Mouse (Mus musculus) cerebellum, postnatal 4 days (tissue): ENCODE measurements around the gene Sh3d19.
"Not testable (repeated sequence)": the region's sequence is repeated elsewhere in the genome, so short reads cannot be mapped to it uniquely, and the experiment has no call there.

Experiments used
- DNase-seq, 2 experiments: peaks; one replicate each; pipeline ENCODE4 v3.0.0; 2022; ENCODE audit warnings: low spot score in 2 of 2, mixed read lengths in 1 of 2

The Sh3d19 gene

GRCm38 (mm10) chr3:85980036-85980435, 9.1 kb downstream of the Sh3d19 start:
- no peak for DNase-seq

DNA sequence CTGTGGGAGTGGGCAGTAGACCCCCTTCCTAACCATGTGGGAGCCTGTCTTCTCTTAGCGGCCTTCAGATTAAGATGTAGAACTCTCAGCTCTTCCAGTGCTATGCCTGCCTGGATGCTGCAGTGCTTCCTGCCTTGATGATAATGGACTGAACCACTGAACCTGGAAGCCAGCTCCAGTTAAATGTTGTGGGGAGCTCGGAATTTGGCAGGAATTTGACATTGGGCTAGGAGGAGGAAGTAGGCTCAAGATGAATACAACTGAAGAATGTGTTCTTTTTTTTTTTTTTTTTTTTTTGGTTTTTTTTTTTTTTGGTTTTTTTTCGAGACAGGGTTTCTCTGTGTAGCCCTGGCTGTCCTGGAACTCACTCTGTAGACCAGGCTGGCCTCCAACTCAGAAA, 10.9 kb downstream of the Sh3d19 start:
- DNase-seq: not testable (repeated sequence)

GRCm38 (mm10) chr3:85984537-85984936, 13.6 kb downstream of the Sh3d19 start:
- DNase-seq: no peak

DNA sequence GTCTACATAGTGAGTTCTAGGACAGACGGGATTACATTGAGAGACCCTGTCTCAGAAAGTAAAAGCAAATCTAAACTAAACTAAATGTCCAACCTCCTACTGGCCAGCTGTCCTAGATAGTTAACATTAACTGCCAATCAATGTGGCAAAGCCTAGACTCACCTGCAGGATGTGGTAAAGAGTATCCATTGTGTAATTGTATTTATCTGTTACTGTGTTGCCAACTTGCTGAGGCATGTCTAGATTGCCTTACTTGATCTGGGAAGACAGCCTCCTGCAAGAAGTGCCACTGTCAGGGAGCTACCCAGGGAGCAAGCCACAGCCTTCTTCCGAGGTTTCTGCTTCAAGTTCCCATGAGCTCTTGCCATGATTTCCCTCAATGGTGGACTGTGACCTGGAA, 16.3 kb downstream of the Sh3d19 start:
- no peak for DNase-seq

GRCm38 (mm10) chr3:85991140-85991801, 20.4 kb downstream of the Sh3d19 start:
- no peak for DNase-seq

- no peak for DNase-seq
These were observed 20.9 kb downstream of the Sh3d19 start for GRCm38 (mm10) chr3:85991802-85992156.

- no peak for DNase-seq
These were observed 22.8 kb downstream of the Sh3d19 start for GRCm38 (mm10) chr3:85993744-85994143.

GRCm38 (mm10) chr3:85994645-85995044, 23.7 kb downstream of the Sh3d19 start:
- DNase-seq: no peak

GRCm38 (mm10) chr3:86001271-86001670, 30.4 kb downstream of the Sh3d19 start:
- no peak for DNase-seq

DNA sequence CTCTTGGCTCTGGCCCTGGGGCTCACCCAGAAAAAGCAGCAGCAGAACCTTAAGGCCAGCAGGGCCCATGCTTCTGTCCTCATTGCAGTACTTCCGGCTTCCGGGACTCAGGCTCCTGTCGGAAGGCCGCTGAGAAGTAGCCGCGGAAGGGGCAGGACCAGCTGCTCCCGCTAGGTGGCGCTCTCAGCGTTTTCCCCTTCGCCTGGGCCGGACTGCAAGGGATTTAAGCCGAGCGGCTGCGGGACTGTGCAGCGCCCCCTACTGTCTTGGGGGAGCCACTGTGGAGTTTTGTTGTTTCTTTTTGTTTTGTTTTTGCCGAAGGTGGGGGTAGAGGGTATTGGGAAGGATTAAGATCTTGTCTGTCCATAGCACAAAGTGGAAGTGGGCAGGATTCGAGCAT, 31.5 kb downstream of the Sh3d19 start, which contains the start of gene Prss48:
Prss48 (minus strand) TSS at position 69 of the 400 bp plus-strand sequence.
- peak in 1 of 2 experiments; percentile 12 for DNase-seq

- no peak for DNase-seq
These were observed 32.0 kb downstream of the Sh3d19 start for GRCm38 (mm10) chr3:86002940-86003339.

DNA sequence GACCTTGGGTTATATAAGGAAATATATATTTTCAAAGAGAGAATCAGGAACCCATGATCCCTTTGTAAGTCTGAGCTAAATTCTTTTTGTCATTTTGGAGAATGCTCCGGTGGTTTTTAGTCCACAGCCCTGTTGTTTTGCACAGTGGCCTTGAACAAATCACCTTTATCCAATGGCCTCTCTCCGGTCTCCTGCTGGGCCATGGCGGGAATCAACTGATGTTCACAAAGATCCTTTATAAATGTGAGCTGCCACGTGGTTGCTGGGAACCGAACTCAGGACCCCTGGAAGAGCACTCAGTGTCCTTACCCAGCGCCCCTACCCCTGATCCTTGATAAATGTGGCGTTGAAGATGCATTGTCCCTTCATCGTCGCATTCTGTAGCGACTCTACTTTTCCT, 33.8 kb downstream of the Sh3d19 start:
- no peak for DNase-seq

DNA sequence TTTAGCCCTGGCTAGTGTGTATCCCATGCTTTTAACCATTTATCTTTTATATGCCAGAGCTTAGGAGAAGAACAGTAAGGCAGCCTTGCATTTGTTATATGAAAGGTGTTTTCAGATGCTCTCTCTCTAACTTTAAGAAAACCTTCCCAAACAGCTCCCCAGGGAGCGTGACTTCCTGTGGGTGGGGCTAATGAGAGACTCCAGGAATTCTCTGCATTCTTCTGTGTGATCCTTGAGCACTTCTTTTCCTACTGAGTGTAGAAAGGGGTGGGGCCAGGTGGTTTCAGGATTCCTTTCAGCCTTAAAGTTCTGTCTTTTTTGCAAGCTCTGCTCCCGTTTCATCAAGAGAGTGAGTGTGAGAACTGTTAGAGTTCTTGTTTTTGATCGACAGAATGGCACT, 39.7 kb downstream of the Sh3d19 start:
- DNase-seq: no peak

DNA sequence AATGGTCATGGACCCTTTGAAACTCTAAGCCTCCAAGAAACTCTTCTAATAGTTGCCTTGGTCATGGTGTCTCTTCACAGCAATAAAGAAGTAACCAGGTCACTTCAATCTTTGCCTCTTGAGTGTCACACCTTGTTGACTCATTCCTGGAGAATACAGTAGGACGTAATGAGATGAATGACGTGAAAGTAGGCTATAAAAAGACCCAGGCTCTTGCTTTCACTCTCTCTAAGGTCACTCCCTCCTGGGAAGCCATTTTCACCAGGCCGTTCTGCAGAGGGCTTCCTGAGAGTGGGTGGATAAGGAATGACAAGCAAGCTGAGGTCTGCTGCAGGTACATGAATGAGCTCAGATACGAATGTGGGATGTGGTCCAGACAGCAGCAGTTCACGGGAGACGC, 40.5 kb downstream of the Sh3d19 start:
- no peak for DNase-seq

GRCm38 (mm10) chr3:86011833-86012232, 40.9 kb downstream of the Sh3d19 start:
- no peak for DNase-seq

DNA sequence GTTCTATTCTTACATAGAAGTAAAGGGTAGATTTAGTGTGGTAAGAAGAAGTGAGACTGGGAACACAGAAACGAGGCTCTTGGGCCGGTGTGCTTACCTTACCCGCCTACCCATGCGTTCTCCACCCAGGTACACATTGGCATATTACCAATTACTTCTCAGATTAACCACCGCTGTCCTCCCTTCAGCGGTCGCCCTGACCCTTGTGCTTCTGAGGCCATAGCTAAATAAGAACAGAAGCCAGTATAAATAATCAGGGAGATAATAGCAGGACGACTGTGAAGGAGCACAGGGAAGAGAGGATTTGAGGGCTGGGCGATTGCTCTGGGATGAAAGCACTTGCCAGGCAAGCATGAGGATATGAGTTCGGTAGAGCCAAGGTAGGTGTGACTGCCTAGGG, 42.9 kb downstream of the Sh3d19 start:
- DNase-seq: no peak

- DNase-seq: no peak
These were observed 46.1 kb downstream of the Sh3d19 start for GRCm38 (mm10) chr3:86016965-86017364.

DNA sequence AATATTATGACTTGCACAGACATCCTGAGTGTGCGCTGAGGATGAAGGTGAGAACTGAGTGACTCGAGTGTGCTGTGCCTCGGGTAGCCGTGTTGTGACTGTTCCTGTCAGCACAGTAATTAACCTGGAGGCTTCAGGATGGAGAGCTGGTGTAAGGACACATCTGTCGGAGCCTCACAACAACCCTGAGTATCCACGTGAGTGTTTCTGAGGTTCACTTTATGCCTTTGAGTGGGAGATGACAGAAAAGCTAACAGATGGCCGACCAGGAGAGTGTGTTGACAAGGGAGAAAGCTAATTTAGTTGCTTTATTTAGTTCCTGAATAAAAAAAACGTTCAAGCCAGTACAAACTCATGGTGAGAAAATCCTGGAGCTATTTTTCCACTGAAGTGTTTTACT, 46.6 kb downstream of the Sh3d19 start:
- DNase-seq: no peak

GRCm38 (mm10) chr3:86020921-86021650, 50.2 kb downstream of the Sh3d19 start:
- DNase-seq: no peak

DNA sequence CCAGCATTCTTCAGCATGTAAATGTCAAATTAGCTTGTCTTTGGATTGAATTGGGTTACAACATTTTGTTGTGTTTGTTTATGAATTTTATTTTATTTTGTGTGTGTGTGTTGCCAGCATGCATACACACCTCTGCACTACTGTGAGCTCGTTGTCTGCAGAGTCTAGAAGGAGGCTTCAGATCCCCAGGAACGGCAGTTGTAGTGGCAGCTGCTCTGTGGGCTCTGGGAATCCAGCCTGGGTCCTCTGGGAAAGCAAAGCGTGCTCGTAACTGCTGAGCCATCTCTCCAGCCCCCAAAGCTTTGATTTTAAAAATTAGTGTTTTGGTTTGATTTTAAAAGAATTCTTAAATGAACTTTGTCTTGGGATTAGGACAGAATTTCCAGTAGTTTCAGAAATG, 50.7 kb downstream of the Sh3d19 start:
- no peak for DNase-seq

GRCm38 (mm10) chr3:86024065-86024795, 53.3 kb downstream of the Sh3d19 start:
- no peak for DNase-seq

DNA sequence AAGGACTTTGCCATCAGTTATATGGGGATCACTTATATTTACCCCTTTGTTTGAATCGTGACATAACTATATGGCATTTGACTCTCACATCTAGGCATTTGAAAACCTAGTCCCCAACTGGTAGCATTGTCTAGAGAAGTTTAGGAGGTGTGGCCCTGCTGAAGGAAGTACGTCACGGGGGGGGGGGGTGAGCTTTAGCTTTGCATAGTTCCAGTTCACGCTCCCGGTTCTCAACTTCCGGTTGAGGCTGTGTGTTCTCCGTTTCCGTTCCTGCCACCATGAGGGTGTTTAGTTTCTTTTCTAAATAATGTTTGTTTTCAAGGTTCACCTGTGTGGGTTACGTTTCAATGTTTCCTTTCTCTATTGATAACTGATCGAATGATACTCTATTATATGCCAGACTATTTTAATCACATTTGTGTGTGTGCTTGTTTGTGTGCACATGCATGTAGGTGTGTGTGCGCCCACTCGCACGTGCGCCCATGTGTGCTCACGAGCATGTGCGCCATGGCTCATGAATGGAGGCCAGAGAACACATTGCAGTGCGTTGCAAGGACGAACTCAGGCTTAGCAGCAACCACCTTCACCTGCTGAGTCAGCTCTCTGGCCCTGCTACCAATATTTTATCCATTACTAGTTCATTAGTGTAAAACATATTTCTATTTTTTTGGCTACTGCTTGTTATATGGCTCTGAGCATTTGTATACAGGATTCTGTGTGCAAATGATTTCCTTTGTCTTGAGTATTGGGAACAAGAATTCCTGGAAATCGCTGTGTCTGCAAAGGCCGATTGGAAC, 54.6 kb downstream of the Sh3d19 start:
- no peak for DNase-seq
